Mouse (Mus musculus): ENCODE data around the gene Fcgr2b. TPM values are rescaled to one million over a fixed set of nuclear protein-coding genes. Genes with fewer than 3 reads are reported as not detected.
"Not testable (repeated sequence)": the region's sequence is repeated elsewhere in the genome, so short reads cannot be mapped to it uniquely, and the experiment has no call there.

The Fcgr2b gene
- total RNA-seq (2021) = 1 to 10 TPM; 2.3 to 2.4 TPM
- long read RNA-seq, experiment 1 = 0 reads
- long read RNA-seq, experiment 2 = 0 reads

- DNase-seq (ENCODE audit: low spot score) = no peak
Measured at GRCm38 (mm10) chr1:170976447-170976846, at the start of gene Fcgr2b. Fcgr2b (minus strand) TSS chr1:170976547.

- no peak for DNase-seq (ENCODE audit: low spot score)
Measured at GRCm38 (mm10) chr1:171019311-171019950, 43.1 kb upstream of the Fcgr2b start.

- no peak for DNase-seq (ENCODE audit: low spot score)
Measured at GRCm38 (mm10) chr1:171018737-171019136, 42.4 kb upstream of the Fcgr2b start, which contains the start of gene Fcgr4. Fcgr4 (plus strand) TSS chr1:171018920.

- no peak for DNase-seq (ENCODE audit: low spot score)
Measured at GRCm38 (mm10) chr1:171017468-171018158, 41.3 kb upstream of the Fcgr2b start.

GRCm38 (mm10) chr1:171016676-171017356 lies 40.5 kb upstream of the Fcgr2b start:
- no peak for DNase-seq (ENCODE audit: low spot score)

GRCm38 (mm10) chr1:171011733-171012132 lies 35.4 kb upstream of the Fcgr2b start:
- no peak for DNase-seq (ENCODE audit: low spot score)

- no peak for DNase-seq (ENCODE audit: low spot score)
Measured at GRCm38 (mm10) chr1:171006905-171007304, 30.6 kb upstream of the Fcgr2b start.

GRCm38 (mm10) chr1:171006335-171006734 lies 30.0 kb upstream of the Fcgr2b start:
- no peak for DNase-seq (ENCODE audit: low spot score)

GRCm38 (mm10) chr1:171005586-171005985 lies 29.2 kb upstream of the Fcgr2b start:
- DNase-seq (ENCODE audit: low spot score) = no peak

GRCm38 (mm10) chr1:171005081-171005480 lies 28.7 kb upstream of the Fcgr2b start:
- no peak for DNase-seq (ENCODE audit: low spot score)

- DNase-seq (ENCODE audit: low spot score) = no peak
Measured at GRCm38 (mm10) chr1:170999811-171000210, 23.5 kb upstream of the Fcgr2b start.

GRCm38 (mm10) chr1:170997756-170998655 lies 21.7 kb upstream of the Fcgr2b start:
- DNase-seq (ENCODE audit: low spot score) = peak; percentile 16

- DNase-seq (ENCODE audit: low spot score) = peak; percentile 60
Measured at GRCm38 (mm10) chr1:170996753-170997152, 20.4 kb upstream of the Fcgr2b start.

- DNase-seq (ENCODE audit: low spot score) = no peak
Measured at GRCm38 (mm10) chr1:170996034-170996433, 19.7 kb upstream of the Fcgr2b start.

GRCm38 (mm10) chr1:170992550-170992949 lies 16.2 kb upstream of the Fcgr2b start:
- DNase-seq (ENCODE audit: low spot score) = no peak

GRCm38 (mm10) chr1:170989656-170990055 lies 13.3 kb upstream of the Fcgr2b start:
- no peak for DNase-seq (ENCODE audit: low spot score)

- no peak for DNase-seq (ENCODE audit: low spot score)
Measured at GRCm38 (mm10) chr1:170985861-170986260, 9.5 kb upstream of the Fcgr2b start.

- DNase-seq (ENCODE audit: low spot score) = no peak
Measured at GRCm38 (mm10) chr1:170985092-170985491, 8.7 kb upstream of the Fcgr2b start.

GRCm38 (mm10) chr1:170983066-170983465 lies 6.7 kb upstream of the Fcgr2b start:
- no peak for DNase-seq (ENCODE audit: low spot score)

- DNase-seq (ENCODE audit: low spot score) = no peak
Measured at GRCm38 (mm10) chr1:170982301-170982700, 6.0 kb upstream of the Fcgr2b start.

GRCm38 (mm10) chr1:170981679-170982078 lies 5.3 kb upstream of the Fcgr2b start:
- DNase-seq (ENCODE audit: low spot score) = not testable (repeated sequence)

Data from gastrocnemius, adult 18-20 months (tissue).